Mouse (Mus musculus): ENCODE results near the gene Kcnq1.

The Kcnq1 gene

GRCm38 (mm10) chr7:143461920-143462319, 355.8 kb downstream of the Kcnq1 start:
- DNase-seq (ENCODE audit: low spot score in 2 of 2), result no peak

- DNase-seq (ENCODE audit: low spot score in 2 of 2), result no peak
Observed at GRCm38 (mm10) chr7:143462516-143462915, 356.4 kb downstream of the Kcnq1 start.

GRCm38 (mm10) chr7:143463865-143464415, 357.8 kb downstream of the Kcnq1 start:
- peak; percentile 44 to 69 for DNase-seq (ENCODE audit: low spot score in 2 of 2)

- DNase-seq (ENCODE audit: low spot score in 2 of 2), result peak in 1 of 2 experiments; percentile 10
Observed at GRCm38 (mm10) chr7:143464811-143465560, 358.8 kb downstream of the Kcnq1 start.

GRCm38 (mm10) chr7:143466099-143466677, 360.0 kb downstream of the Kcnq1 start:
- DNase-seq (ENCODE audit: low spot score in 2 of 2), result peak; percentile 63 to 84

- DNase-seq (ENCODE audit: low spot score in 2 of 2), result no peak
Observed at GRCm38 (mm10) chr7:143467714-143468113, 361.6 kb downstream of the Kcnq1 start.

GRCm38 (mm10) chr7:143469946-143470345, 363.8 kb downstream of the Kcnq1 start:
- DNase-seq (ENCODE audit: low spot score in 2 of 2), result peak; percentile 28 to 74

GRCm38 (mm10) chr7:143473347-143474101, 367.4 kb downstream of the Kcnq1 start, which contains the start of gene Slc22a18:
TSS of gene Slc22a18 (plus strand) at chr7:143473736.
- DNase-seq (ENCODE audit: low spot score in 2 of 2), result no peak

- no peak for DNase-seq (ENCODE audit: low spot score in 2 of 2)
Observed at GRCm38 (mm10) chr7:143474811-143475210, 368.6 kb downstream of the Kcnq1 start.

GRCm38 (mm10) chr7:143475876-143476275, 369.7 kb downstream of the Kcnq1 start:
- no peak for DNase-seq (ENCODE audit: low spot score in 2 of 2)
